8 mouse cellular contexts compared by ENCODE assay signal in genomic region chr11:75510627-75510993, GRCm38 (mm10). TPM values are rescaled to one million over a fixed set of nuclear protein-coding genes. Genes with fewer than 3 reads are reported as not detected.
DNase-seq lines count a peak whose midpoint lies in the region; ATAC-seq and TF ChIP-seq lines count a peak whose summit lies in the region.

No protein-coding gene starts in this region.

- peaks cover 15% of the 10 kb centered on the region for H3K4me1 ChIP-seq in embryonic facial prominence, embryonic 12.5 days
- H3K4me1 ChIP-seq in heart, adult 2 months (ENCODE audit: control insufficient read depth, insufficient read depth, low read length) = peaks cover 17% of the 10 kb centered on the region
- H3K4me1 ChIP-seq in kidney, adult 2 months (ENCODE audit: control insufficient read depth, insufficient read depth, low read length) = peaks cover 11% of the 10 kb centered on the region
- peaks cover 36% of the 10 kb centered on the region for H3K4me1 ChIP-seq in limb, embryonic 12.5 days (replicated peaks)
- 0 out of 2 replicates have a peak, but pooled peaks cover 10% of the 10 kb centered on the region for H3K4me1 ChIP-seq in midbrain, embryonic 14.5 days (ENCODE audit: control insufficient read depth, insufficient read depth, low read length)

- H3K4me3 ChIP-seq in embryonic facial prominence, embryonic 12.5 days = peak overlapping the region; percentile 45
- H3K4me3 ChIP-seq in heart, adult 2 months = peak overlapping the region; percentile 83
- H3K4me3 ChIP-seq in kidney, adult 2 months (ENCODE audit: insufficient read depth, low read depth, low read length) = peak overlapping the region; percentile 81
- H3K4me3 ChIP-seq in limb, embryonic 12.5 days (replicated peaks) = peak overlapping the region; percentile 52
- H3K4me3 ChIP-seq in midbrain, embryonic 14.5 days (replicated peaks; ENCODE audit: low read depth, low read length) = peak overlapping the region; percentile 47

- TF ChIP-seq POLR2A in heart, adult 2 months (IDR thresholded peaks at IDR 0.05; ENCODE audit: insufficient read depth, low read depth, low read length) = peak; percentile 97
- TF ChIP-seq POLR2A in kidney, adult 2 months (IDR thresholded peaks at IDR 0.05; ENCODE audit: low read depth, low read length) = peak; percentile 93

- peak; percentile 87 to 90 for DNase-seq in urinary bladder, adult 18-20 months (ENCODE audit: low spot score in 2 of 2)
- DNase-seq in urinary bladder, adult 2 months (ENCODE audit: low spot score) = no peak
- peak; percentile 94 to 95 for DNase-seq in heart, adult 2 months
- DNase-seq in kidney, adult 2 months = peak; percentile 96
- peak; percentile 94 for DNase-seq in midbrain, embryonic 14.5 days
- DNase-seq in spleen, adult 12 weeks (ENCODE audit: low spot score) = peak; percentile 84

- TF ChIP-seq EP300 in heart, adult 2 months (IDR thresholded peaks at IDR 0.05; ENCODE audit: insufficient read depth, low read depth, low read length) = peak; percentile 81

- peak overlapping the region; percentile 72 for H3K27ac ChIP-seq in embryonic facial prominence, embryonic 12.5 days
- peak overlapping the region; percentile 97 for H3K27ac ChIP-seq in heart, adult 2 months
- peak overlapping the region; percentile 97 for H3K27ac ChIP-seq in kidney, adult 2 months (ENCODE audit: insufficient read depth, low read depth, low read length)
- H3K27ac ChIP-seq in limb, embryonic 12.5 days = peak overlapping the region; percentile 75
- H3K27ac ChIP-seq in midbrain, embryonic 14.5 days (replicated peaks; ENCODE audit: low read depth, low read length) = peak overlapping the region; percentile 78

- H3K36me3 ChIP-seq in embryonic facial prominence, embryonic 12.5 days = peaks cover 39% of the 10 kb centered on the region
- H3K36me3 ChIP-seq in heart, adult 2 months (ENCODE audit: control insufficient read depth, insufficient read depth, low read length) = peaks cover 8% of the 10 kb centered on the region
- peaks cover 1% of the 10 kb centered on the region; the same call in 1 of the 2 replicates for H3K36me3 ChIP-seq in kidney, adult 2 months (ENCODE audit: control insufficient read depth, insufficient read depth, low read length)
- peaks cover 45% of the 10 kb centered on the region for H3K36me3 ChIP-seq in limb, embryonic 12.5 days
- peaks cover 44% of the 10 kb centered on the region for H3K36me3 ChIP-seq in midbrain, embryonic 14.5 days (ENCODE audit: control insufficient read depth, insufficient read depth, low read length)

- intact Hi-C loops in heart, adult 2 months (cut with DNase I) = loop anchor here (2.0 to 5.0 kb wide), 3 partner anchors 24 to 108 kb away; partner anchors contain the start of genes Prpf8 and Tlcd2

- peak; percentile 78 for ATAC-seq in embryonic facial prominence, embryonic 12.5 days (ENCODE audit: insufficient number of reproducible peaks, insufficient read depth, low FRiP score, low TSS enrichment)
- peak; percentile 69 for ATAC-seq in limb, embryonic 12.5 days (ENCODE audit: insufficient number of reproducible peaks, insufficient read depth, low FRiP score, low TSS enrichment, low read depth)
- peak; percentile 88 for ATAC-seq in midbrain, embryonic 14.5 days (ENCODE audit: low FRiP score, low TSS enrichment)

- no peaks in the 10 kb centered on the region; the same call in 1 of the 2 replicates for H3K79me2 ChIP-seq in heart, adult 2 months (replicated peaks; ENCODE audit: control insufficient read depth, insufficient read depth, low read length)

- no peaks in the 10 kb centered on the region; the same call in 1 of the 2 replicates for H3K27me3 ChIP-seq in embryonic facial prominence, embryonic 12.5 days
- H3K27me3 ChIP-seq in heart, adult 2 months (ENCODE audit: control insufficient read depth, insufficient read depth, low read length) = no peaks in the 10 kb centered on the region
- no peaks in the 10 kb centered on the region for H3K27me3 ChIP-seq in kidney, adult 2 months (replicated peaks; ENCODE audit: control insufficient read depth, insufficient read depth, low read length)
- no peaks in the 10 kb centered on the region for H3K27me3 ChIP-seq in limb, embryonic 12.5 days
- no peaks in the 10 kb centered on the region for H3K27me3 ChIP-seq in midbrain, embryonic 14.5 days (ENCODE audit: control insufficient read depth, insufficient read depth, low read length)

- 1% methylated on average over 24 of the region's 24 CpGs for WGBS in embryonic facial prominence, embryonic 12.5 days
- WGBS in heart, adult 2 months = under 1% methylated on average over 24 of the region's 24 CpGs
- WGBS in kidney, adult 2 months = under 1% methylated on average over 24 of the region's 24 CpGs
- 4% methylated on average over 24 of the region's 24 CpGs for WGBS in limb, embryonic 12.5 days
- 2% methylated on average over 24 of the region's 24 CpGs for WGBS in midbrain, embryonic 14.5 days

- H3K9me3 ChIP-seq in embryonic facial prominence, embryonic 12.5 days = no peaks in the 10 kb centered on the region
- no peaks in the 10 kb centered on the region for H3K9me3 ChIP-seq in limb, embryonic 12.5 days
- H3K9me3 ChIP-seq in midbrain, embryonic 14.5 days (ENCODE audit: control insufficient read depth, low read length) = no peaks in the 10 kb centered on the region

- peak; percentile 95 for TF ChIP-seq CTCF in heart, adult 2 months (IDR thresholded peaks at IDR 0.05)
- TF ChIP-seq CTCF in kidney, adult 2 months (conservative IDR thresholded peaks at IDR 0.05; ENCODE audit: insufficient read depth, insufficient read length, low read depth, low read length) = peak; percentile 87

- H3K4me2 ChIP-seq in embryonic facial prominence, embryonic 12.5 days (replicated peaks) = peak overlapping the region; percentile 83
- peak overlapping the region; percentile 90 for H3K4me2 ChIP-seq in limb, embryonic 12.5 days
- peak overlapping the region; percentile 95 for H3K4me2 ChIP-seq in midbrain, embryonic 14.5 days (ENCODE audit: low read length)

- peak overlapping the region; percentile 56 for H3K9ac ChIP-seq in embryonic facial prominence, embryonic 12.5 days
- peak overlapping the region; percentile 93 for H3K9ac ChIP-seq in heart, adult 2 months (ENCODE audit: low read depth, low read length)
- peak overlapping the region; percentile 63 for H3K9ac ChIP-seq in limb, embryonic 12.5 days (replicated peaks)
- peak overlapping the region; percentile 66 for H3K9ac ChIP-seq in midbrain, embryonic 14.5 days (replicated peaks; ENCODE audit: low read length)

RNA-seq across cellular contexts. Expression of gene Rilp, which starts 0.7 kb away (rescaled TPM):
- 6.4 and 7.2 TPM in 2 replicates for polyA plus RNA-seq in urinary bladder, adult 2 months (2012; rRNA removed)
- 0.31 and 0.75 TPM in 2 replicates for polyA plus RNA-seq in embryonic facial prominence, embryonic 12.5 days (2016; fragmentation: Nextera tagmentation; extraction: Ambion mirVana)
- total RNA-seq in heart, adult 2 months (2021) = 10 to 100 TPM; 40.5 to 48.8 TPM
- polyA plus RNA-seq in heart, adult 2 months (2012; rRNA removed) = 39.2 and 62.0 TPM in 2 replicates
- 19.3 and 19.8 TPM in 2 replicates for polyA plus RNA-seq in kidney, adult 2 months (2012; rRNA removed)
- polyA plus RNA-seq in limb, embryonic 12.5 days (2016; fragmentation: Nextera tagmentation; extraction: Ambion mirVana) = 0.26 and 0.67 TPM in 2 replicates
- 1.0 and 1.6 TPM in 2 replicates for polyA plus RNA-seq in midbrain, embryonic 14.5 days (2014; fragmentation: Nextera tagmentation; extraction: Ambion mirVana)

RNA-seq across cellular contexts. Expression of gene Scarf1, which starts 2.7 kb away (rescaled TPM):
- 4.9 and 6.4 TPM in 2 replicates for polyA plus RNA-seq in urinary bladder, adult 2 months (2012; rRNA removed)
- polyA plus RNA-seq in embryonic facial prominence, embryonic 12.5 days (2016; fragmentation: Nextera tagmentation; extraction: Ambion mirVana) = 6.5 and 7.0 TPM in 2 replicates
- 1 to 10 TPM; 7.6 to 8.5 TPM for total RNA-seq in heart, adult 2 months (2021)
- 18.1 and 21.6 TPM in 2 replicates for polyA plus RNA-seq in heart, adult 2 months (2012; rRNA removed)
- polyA plus RNA-seq in kidney, adult 2 months (2012; rRNA removed) = 13.3 and 17.3 TPM in 2 replicates
- 5.4 and 6.0 TPM in 2 replicates for polyA plus RNA-seq in limb, embryonic 12.5 days (2016; fragmentation: Nextera tagmentation; extraction: Ambion mirVana)
- 2.0 and 3.6 TPM in 2 replicates for polyA plus RNA-seq in midbrain, embryonic 14.5 days (2014; fragmentation: Nextera tagmentation; extraction: Ambion mirVana)

RNA-seq across cellular contexts. Expression of gene Slc43a2, which starts 20.9 kb away (rescaled TPM):
- polyA plus RNA-seq in urinary bladder, adult 2 months (2012; rRNA removed) = 11.3 and 12.5 TPM in 2 replicates
- polyA plus RNA-seq in embryonic facial prominence, embryonic 12.5 days (2016; fragmentation: Nextera tagmentation; extraction: Ambion mirVana) = 6.3 and 7.4 TPM in 2 replicates
- total RNA-seq in heart, adult 2 months (2021) = 10 to 100 TPM; 13.7 to 14.6 TPM
- 13.1 and 13.6 TPM in 2 replicates for polyA plus RNA-seq in heart, adult 2 months (2012; rRNA removed)
- 148 and 174 TPM in 2 replicates for polyA plus RNA-seq in kidney, adult 2 months (2012; rRNA removed)
- 3.7 and 4.2 TPM in 2 replicates for polyA plus RNA-seq in limb, embryonic 12.5 days (2016; fragmentation: Nextera tagmentation; extraction: Ambion mirVana)
- 15.7 and 18.3 TPM in 2 replicates for polyA plus RNA-seq in midbrain, embryonic 14.5 days (2014; fragmentation: Nextera tagmentation; extraction: Ambion mirVana)

RNA-seq across cellular contexts. Expression of gene Prpf8, which starts 24.0 kb away (rescaled TPM):
- 75.7 and 79.3 TPM in 2 replicates for polyA plus RNA-seq in urinary bladder, adult 2 months (2012; rRNA removed)
- polyA plus RNA-seq in embryonic facial prominence, embryonic 12.5 days (2016; fragmentation: Nextera tagmentation; extraction: Ambion mirVana) = 74.2 and 76.5 TPM in 2 replicates
- total RNA-seq in heart, adult 2 months (2021) = 10 to 100 TPM; 84.4 to 93.2 TPM
- 49.0 and 86.5 TPM in 2 replicates for polyA plus RNA-seq in heart, adult 2 months (2012; rRNA removed)
- polyA plus RNA-seq in kidney, adult 2 months (2012; rRNA removed) = 88.0 and 92.7 TPM in 2 replicates
- 79.6 and 83.0 TPM in 2 replicates for polyA plus RNA-seq in limb, embryonic 12.5 days (2016; fragmentation: Nextera tagmentation; extraction: Ambion mirVana)
- 59.9 and 89.5 TPM in 2 replicates for polyA plus RNA-seq in midbrain, embryonic 14.5 days (2014; fragmentation: Nextera tagmentation; extraction: Ambion mirVana)

RNA-seq across cellular contexts. Expression of gene Tlcd2, which starts 49.1 kb away (rescaled TPM):
- polyA plus RNA-seq in urinary bladder, adult 2 months (2012; rRNA removed) = 12.1 and 12.6 TPM in 2 replicates
- polyA plus RNA-seq in embryonic facial prominence, embryonic 12.5 days (2016; fragmentation: Nextera tagmentation; extraction: Ambion mirVana) = 26.6 and 28.7 TPM in 2 replicates
- total RNA-seq in heart, adult 2 months (2021) = 1 to 10 TPM; 3.7 to 4.6 TPM
- 10.3 and 14.3 TPM in 2 replicates for polyA plus RNA-seq in heart, adult 2 months (2012; rRNA removed)
- 14.2 and 14.6 TPM in 2 replicates for polyA plus RNA-seq in kidney, adult 2 months (2012; rRNA removed)
- 15.6 and 17.5 TPM in 2 replicates for polyA plus RNA-seq in limb, embryonic 12.5 days (2016; fragmentation: Nextera tagmentation; extraction: Ambion mirVana)
- 1.1 and 2.5 TPM in 2 replicates for polyA plus RNA-seq in midbrain, embryonic 14.5 days (2014; fragmentation: Nextera tagmentation; extraction: Ambion mirVana)
